Mouse (Mus musculus): ENCODE measurements around the gene Mrpl27.

GRCm38 (mm10) chr11:94681640-94682039 is 28.1 kb downstream of the Mrpl27 start:
- no peak for TF ChIP-seq CTCF (IDR thresholded peaks at IDR 0.05; ENCODE audit: low read depth)
- no peak for TF ChIP-seq EP300 (IDR thresholded peaks at IDR 0.05; ENCODE audit: low read depth)

Measured in liver, postnatal 0 days (tissue).